Mouse (Mus musculus): ENCODE measurements around the gene Hmg20a. TPM values are rescaled to one million over a fixed set of nuclear protein-coding genes. Genes with fewer than 3 reads are reported as not detected.

Gene Hmg20a
- polyA plus RNA-seq, 1 experiment from 2014 or later, result 53.3 TPM

DNA sequence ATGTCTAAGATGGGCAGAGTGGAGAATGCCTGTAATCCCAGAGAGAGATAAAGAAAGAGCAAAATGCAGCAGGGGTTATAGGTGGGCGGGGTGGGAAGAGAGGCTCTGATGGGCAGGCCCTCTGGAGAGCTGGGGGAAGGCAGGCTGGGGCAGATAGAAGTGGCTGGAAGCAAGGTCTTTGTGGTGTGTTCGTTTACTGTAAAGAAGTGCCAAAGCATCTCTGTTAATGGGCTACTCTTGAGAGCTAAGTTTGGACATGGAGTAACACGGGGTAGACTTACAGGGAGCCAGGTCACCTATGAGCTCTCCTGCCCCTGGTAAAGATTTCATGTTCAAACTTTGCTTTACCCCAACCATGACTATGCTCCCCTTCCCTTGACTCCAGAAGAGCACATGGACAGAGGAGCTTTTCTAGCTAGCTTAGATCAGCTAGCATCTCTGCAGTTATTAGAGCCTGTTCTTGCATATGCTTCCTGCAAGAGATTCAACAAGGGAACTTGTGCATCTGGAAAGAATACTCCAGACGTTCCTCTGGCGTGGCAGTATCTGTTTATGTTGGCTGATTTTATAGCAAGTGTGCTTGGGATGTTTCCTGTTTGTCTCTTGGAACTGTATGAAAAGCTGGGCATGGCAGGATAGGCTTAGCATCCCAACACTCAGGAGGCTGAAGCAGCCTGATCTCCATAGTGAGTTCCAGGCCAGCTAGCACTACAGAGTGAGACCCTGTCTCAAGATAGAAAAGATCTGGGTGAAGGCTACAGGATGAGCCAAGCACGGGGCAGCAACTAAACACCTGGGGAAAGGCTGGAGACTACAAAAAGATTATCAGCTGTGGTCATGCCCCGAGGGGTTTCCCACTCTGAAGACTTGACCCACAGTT lies 85.5 kb downstream of the Hmg20a start:
- 57% methylated on average over 7 of the region's 7 CpGs for WGBS (ENCODE audit: insufficient replicate concordance)
- Histone ChIP-seq H3K36me3 (ENCODE audit: control insufficient read depth, insufficient read depth, low read length) (no peaks in the 10 kb centered on the region), H3K4me1 (ENCODE audit: control insufficient read depth, insufficient read depth, low read length) (peaks cover 50% of the 10 kb centered on the region), H3K4me3 (ENCODE audit: low read depth, low read length) (no peak overlapping the region), H3K4me2 (no peak overlapping the region), H3K9ac (ENCODE audit: low read depth, low read length) (no peak overlapping the region), H3K9me3 (replicated peaks; ENCODE audit: control insufficient read depth, low read length) (no peaks in the 10 kb centered on the region), H3K27ac (ENCODE audit: low read depth, low read length) (peak overlapping the region; percentile 16; the same call in 1 of the 2 replicates), H3K27me3 (ENCODE audit: control insufficient read depth, insufficient read depth, low read length) (no peaks in the 10 kb centered on the region)
- no peak for ATAC-seq (replicated peaks; ENCODE audit: insufficient number of reproducible peaks, low FRiP score, low TSS enrichment)

DNA sequence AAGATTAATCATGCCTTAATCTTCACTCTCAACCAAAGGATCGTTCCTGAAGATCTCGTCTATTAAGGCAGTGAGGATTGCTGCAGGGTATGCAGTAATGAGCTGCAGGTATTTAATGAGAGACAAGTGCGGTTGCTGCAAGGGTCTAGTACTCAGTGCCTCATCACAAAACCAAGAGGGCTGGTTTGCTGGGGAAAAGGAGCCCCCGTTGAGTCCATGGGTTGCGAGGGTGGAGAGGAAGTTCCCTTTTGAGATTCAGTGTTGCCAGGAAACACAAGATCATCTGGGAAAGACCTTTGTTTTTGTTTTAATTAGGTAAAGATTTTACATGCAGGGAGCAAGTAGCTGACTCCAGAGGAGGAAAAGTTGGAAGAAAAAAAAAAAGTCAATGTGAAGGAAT lies 86.1 kb downstream of the Hmg20a start:
- peaks cover 52% of the 10 kb centered on the region for H3K4me1 ChIP-seq (ENCODE audit: control insufficient read depth, insufficient read depth, low read length)
- ATAC-seq (replicated peaks; ENCODE audit: insufficient number of reproducible peaks, low FRiP score, low TSS enrichment), result no peak
- H3K9ac ChIP-seq (ENCODE audit: low read depth, low read length), result no peak overlapping the region
- H3K9me3 ChIP-seq (replicated peaks; ENCODE audit: control insufficient read depth, low read length), result no peaks in the 10 kb centered on the region
- no peak overlapping the region for H3K4me3 ChIP-seq (ENCODE audit: low read depth, low read length)
- peak overlapping the region; percentile 16; the same call in 1 of the 2 replicates for H3K27ac ChIP-seq (ENCODE audit: low read depth, low read length)
- 64% methylated on average over 5 of the region's 5 CpGs for WGBS (ENCODE audit: insufficient replicate concordance)
- no peak overlapping the region for H3K4me2 ChIP-seq
- no peaks in the 10 kb centered on the region for H3K27me3 ChIP-seq (ENCODE audit: control insufficient read depth, insufficient read depth, low read length)
- H3K36me3 ChIP-seq (ENCODE audit: control insufficient read depth, insufficient read depth, low read length), result no peaks in the 10 kb centered on the region

DNA sequence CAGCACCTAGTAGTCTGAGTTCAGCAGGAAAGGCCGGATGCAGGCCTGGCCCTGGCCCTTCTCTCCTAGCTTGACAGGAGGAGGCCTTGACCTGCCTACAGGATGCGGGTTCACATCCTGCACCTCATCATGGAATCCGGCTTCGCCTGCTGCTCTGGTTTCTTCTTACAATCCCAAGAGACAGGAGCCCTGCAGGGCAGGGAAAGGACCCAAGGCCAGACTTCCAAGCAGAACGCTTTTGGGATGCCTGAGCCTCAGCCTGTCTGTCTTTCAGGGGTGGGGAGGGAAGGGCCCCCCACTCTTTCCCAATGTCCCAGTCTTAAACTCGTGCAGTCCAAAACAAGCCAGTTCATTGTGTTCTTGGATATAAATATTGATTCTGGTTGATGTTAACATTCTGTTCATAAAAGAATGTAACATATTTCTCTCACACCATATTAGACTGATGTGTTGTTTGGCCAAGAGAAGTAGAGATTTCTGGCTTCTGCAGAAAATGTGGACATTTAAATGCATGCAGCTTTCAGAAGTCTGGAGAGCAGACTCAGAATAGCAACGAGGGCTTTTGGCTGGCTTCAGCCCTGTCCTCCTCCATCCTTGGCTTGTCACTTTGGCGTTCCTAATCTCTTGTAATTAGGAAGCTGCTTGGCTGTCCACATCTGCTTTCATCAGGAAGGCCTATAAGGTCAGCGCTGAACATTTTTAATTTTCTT lies 86.8 kb downstream of the Hmg20a start:
- Histone ChIP-seq H3K4me1 (ENCODE audit: control insufficient read depth, insufficient read depth, low read length) (peaks cover 52% of the 10 kb centered on the region), H3K9ac (ENCODE audit: low read depth, low read length) (no peak overlapping the region), H3K4me3 (ENCODE audit: low read depth, low read length) (no peak overlapping the region), H3K27me3 (ENCODE audit: control insufficient read depth, insufficient read depth, low read length) (no peaks in the 10 kb centered on the region), H3K27ac (ENCODE audit: low read depth, low read length) (peak overlapping the region; percentile 73), H3K36me3 (ENCODE audit: control insufficient read depth, insufficient read depth, low read length) (no peaks in the 10 kb centered on the region), H3K9me3 (replicated peaks; ENCODE audit: control insufficient read depth, low read length) (no peaks in the 10 kb centered on the region), H3K4me2 (peak overlapping the region; percentile 66)
- 48% methylated on average over 9 of the region's 9 CpGs for WGBS (ENCODE audit: insufficient replicate concordance)
- ATAC-seq (replicated peaks; ENCODE audit: insufficient number of reproducible peaks, low FRiP score, low TSS enrichment), result 0 out of 2 replicates have a peak, but pooled peaks have one; percentile 17

DNA sequence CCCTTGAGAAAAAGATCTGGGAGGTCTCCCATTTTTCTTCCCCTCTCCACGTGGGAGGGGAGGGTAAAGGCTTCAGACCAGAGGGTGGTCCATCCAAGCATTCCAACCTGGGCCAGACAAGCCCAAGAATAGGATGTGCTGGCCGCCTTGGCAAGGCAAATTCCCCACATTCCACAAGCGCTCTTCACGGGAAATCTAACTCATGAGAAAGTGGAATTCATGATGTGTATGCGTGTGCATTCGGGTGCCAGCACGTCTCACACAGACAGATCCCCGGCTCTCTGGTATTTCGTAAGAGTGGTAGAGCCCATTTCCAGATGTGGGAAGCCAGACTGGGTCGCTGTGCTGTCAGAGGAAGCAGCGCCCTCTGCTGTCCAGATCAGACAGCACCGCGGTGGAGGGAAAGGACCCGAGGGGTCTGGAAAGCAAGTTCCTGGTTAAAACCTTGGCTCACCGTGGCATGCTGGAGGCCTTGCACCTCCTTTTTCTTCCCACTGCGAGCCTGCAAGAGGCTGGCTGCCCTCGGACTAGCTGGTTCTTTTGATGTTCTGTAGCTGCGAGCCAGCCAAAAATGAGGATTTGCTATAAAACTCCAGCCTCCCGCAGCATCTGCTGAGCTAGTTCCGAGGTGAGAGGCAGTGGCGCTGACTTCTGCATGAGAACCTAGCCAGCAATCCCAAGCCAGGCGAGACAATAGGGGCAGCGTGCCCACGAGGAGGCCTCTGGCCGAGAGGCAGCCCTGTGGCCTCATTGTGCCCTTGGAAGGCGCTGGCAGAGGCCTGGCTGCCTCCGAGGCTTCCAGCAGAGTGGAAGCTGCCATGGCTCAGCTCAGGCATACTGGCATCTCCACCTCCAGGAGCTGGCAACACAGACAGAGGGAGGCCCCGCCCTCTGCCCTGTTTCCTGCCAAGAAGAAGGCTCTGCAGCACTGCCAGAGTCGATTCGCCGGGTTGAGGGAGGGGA lies 87.7 kb downstream of the Hmg20a start:
- peak; percentile 61 for ATAC-seq (replicated peaks; ENCODE audit: insufficient number of reproducible peaks, low FRiP score, low TSS enrichment)
- Histone ChIP-seq H3K4me1 (ENCODE audit: control insufficient read depth, insufficient read depth, low read length) (peaks cover 52% of the 10 kb centered on the region), H3K9me3 (replicated peaks; ENCODE audit: control insufficient read depth, low read length) (no peaks in the 10 kb centered on the region), H3K36me3 (ENCODE audit: control insufficient read depth, insufficient read depth, low read length) (no peaks in the 10 kb centered on the region), H3K27me3 (ENCODE audit: control insufficient read depth, insufficient read depth, low read length) (no peaks in the 10 kb centered on the region), H3K9ac (ENCODE audit: low read depth, low read length) (peak overlapping the region; percentile 66), H3K4me2 (peak overlapping the region; percentile 66), H3K27ac (ENCODE audit: low read depth, low read length) (peak overlapping the region; percentile 95), H3K4me3 (ENCODE audit: low read depth, low read length) (peak overlapping the region; percentile 34)
- WGBS (ENCODE audit: insufficient replicate concordance), result under 1% methylated on average over 31 of the region's 31 CpGs

DNA sequence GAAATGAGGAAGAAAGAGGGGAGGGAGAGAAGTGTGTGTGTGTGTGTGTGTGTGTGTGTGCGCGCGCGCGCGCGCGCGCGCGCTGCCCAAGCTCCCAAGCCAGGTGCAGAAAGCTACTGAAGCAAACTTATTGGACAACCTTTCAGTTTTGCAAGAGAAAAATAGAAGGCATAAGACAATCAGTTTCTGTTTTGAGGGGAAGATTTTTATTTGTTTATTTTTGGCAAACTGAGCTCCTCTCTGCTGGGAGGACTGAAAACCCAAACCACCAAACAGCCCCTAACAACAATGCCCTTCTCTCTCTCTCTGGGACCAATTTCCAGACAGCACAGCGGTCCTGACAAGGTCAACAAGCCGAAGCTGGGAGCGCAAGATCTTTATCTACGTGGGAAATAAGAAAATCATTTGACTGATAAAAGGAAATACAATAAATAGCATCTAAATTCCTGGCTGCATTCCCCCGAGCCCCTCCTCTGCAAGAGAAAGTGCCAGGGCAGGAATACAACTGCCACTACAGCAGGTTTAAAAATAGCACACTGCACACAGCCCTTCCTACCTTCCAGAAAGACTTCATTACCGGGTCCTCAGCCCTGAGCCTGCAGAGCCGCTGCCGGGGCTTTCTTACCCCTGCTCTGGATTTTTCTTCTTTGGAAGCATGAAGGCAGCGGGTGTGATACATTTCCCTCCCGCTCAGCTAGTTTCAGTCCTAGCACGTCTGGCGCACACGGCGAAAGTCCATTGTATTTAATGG lies 88.7 kb downstream of the Hmg20a start:
- Histone ChIP-seq H3K9ac (ENCODE audit: low read depth, low read length) (peak overlapping the region; percentile 66), H3K27me3 (ENCODE audit: control insufficient read depth, insufficient read depth, low read length) (no peaks in the 10 kb centered on the region), H3K36me3 (ENCODE audit: control insufficient read depth, insufficient read depth, low read length) (no peaks in the 10 kb centered on the region), H3K4me3 (ENCODE audit: low read depth, low read length) (peak overlapping the region; percentile 34), H3K4me2 (peak overlapping the region; percentile 66), H3K27ac (ENCODE audit: low read depth, low read length) (peak overlapping the region; percentile 95), H3K9me3 (replicated peaks; ENCODE audit: control insufficient read depth, low read length) (no peaks in the 10 kb centered on the region), H3K4me1 (ENCODE audit: control insufficient read depth, insufficient read depth, low read length) (peaks cover 45% of the 10 kb centered on the region)
- WGBS (ENCODE audit: insufficient replicate concordance), result 7% methylated on average over 25 of the region's 25 CpGs
- ATAC-seq (replicated peaks; ENCODE audit: insufficient number of reproducible peaks, low FRiP score, low TSS enrichment), result no peak

DNA sequence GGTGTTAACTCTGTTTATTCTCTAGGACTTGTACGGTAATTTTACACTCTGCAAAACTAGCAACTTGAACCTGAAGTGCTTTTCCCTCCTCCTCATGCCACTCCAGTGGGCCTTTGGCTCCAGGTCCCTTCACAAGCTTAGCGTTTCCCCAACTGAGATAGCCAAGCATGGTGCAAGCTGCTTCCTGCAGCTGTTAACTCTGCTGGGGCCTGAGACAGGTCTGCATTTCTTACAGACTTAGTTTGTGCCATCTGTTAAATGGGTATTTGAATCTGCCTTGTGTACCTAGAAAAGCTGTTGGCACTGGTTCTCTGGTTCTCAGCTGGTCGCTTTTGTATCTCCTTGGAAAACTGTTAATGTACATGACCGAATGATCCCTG lies 89.3 kb downstream of the Hmg20a start:
- H3K4me3 ChIP-seq (ENCODE audit: low read depth, low read length), result peak overlapping the region; percentile 34; the same call in 1 of the 2 replicates
- ATAC-seq (replicated peaks; ENCODE audit: insufficient number of reproducible peaks, low FRiP score, low TSS enrichment), result no peak
- no peaks in the 10 kb centered on the region for H3K27me3 ChIP-seq (ENCODE audit: control insufficient read depth, insufficient read depth, low read length)
- H3K9ac ChIP-seq (ENCODE audit: low read depth, low read length), result peak overlapping the region; percentile 66
- H3K9me3 ChIP-seq (replicated peaks; ENCODE audit: control insufficient read depth, low read length), result no peaks in the 10 kb centered on the region
- no peaks in the 10 kb centered on the region for H3K36me3 ChIP-seq (ENCODE audit: control insufficient read depth, insufficient read depth, low read length)
- peak overlapping the region; percentile 95 for H3K27ac ChIP-seq (ENCODE audit: low read depth, low read length)
- 48% methylated on average over 4 of the region's 4 CpGs for WGBS (ENCODE audit: insufficient replicate concordance)
- peak overlapping the region; percentile 66 for H3K4me2 ChIP-seq
- H3K4me1 ChIP-seq (ENCODE audit: control insufficient read depth, insufficient read depth, low read length), result peaks cover 40% of the 10 kb centered on the region

DNA sequence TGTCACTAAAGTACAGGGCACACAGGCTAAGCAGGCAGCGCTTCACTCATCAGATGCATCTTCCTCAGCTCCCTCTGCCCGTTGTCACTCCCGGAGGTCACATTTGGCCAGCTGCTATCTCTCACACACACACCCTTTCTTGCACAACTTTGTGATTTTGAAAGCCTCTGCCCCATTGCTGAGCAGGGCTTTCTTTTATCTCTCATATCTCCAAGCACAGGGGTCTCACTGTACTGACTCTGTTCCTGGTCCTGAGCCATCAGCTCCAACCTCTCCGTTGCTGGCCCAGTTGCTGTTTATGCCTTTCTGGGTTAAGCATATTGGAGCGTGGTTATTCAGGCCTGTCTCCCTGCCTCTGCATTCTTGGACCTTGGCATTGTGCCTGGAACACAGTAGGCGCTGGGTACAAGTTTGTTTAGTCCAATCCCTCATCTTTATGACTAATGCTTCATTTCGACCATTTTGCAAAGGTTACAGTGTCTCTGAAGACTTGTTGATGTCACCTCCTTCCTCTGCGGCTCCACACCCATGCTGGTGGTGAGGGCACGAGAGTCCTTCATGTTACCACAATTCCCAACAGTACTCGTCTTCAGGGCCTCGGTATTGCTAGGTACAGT lies 90.5 kb downstream of the Hmg20a start:
- no peaks in the 10 kb centered on the region for H3K36me3 ChIP-seq (ENCODE audit: control insufficient read depth, insufficient read depth, low read length)
- 0 out of 2 replicates have a peak overlapping the region, but pooled peaks have one; percentile 28 for H3K9ac ChIP-seq (ENCODE audit: low read depth, low read length)
- H3K4me3 ChIP-seq (ENCODE audit: low read depth, low read length), result no peak overlapping the region
- 48% methylated on average over 11 of the region's 11 CpGs for WGBS (ENCODE audit: insufficient replicate concordance)
- H3K27ac ChIP-seq (ENCODE audit: low read depth, low read length), result peak overlapping the region; percentile 41
- H3K9me3 ChIP-seq (replicated peaks; ENCODE audit: control insufficient read depth, low read length), result no peaks in the 10 kb centered on the region
- no peak for ATAC-seq (replicated peaks; ENCODE audit: insufficient number of reproducible peaks, low FRiP score, low TSS enrichment)
- H3K4me2 ChIP-seq, result no peak overlapping the region
- H3K4me1 ChIP-seq (ENCODE audit: control insufficient read depth, insufficient read depth, low read length), result peaks cover 33% of the 10 kb centered on the region
- no peaks in the 10 kb centered on the region for H3K27me3 ChIP-seq (ENCODE audit: control insufficient read depth, insufficient read depth, low read length)

Data from heart, embryonic 11.5 days (tissue).